Mouse (Mus musculus) intestine, embryonic 14.5 days (tissue): ENCODE measurements around the gene Actl7b. TPM values are rescaled to one million over a fixed set of nuclear protein-coding genes. Genes with fewer than 3 reads are reported as not detected.

Experiments
- ATAC-seq: fragments of 200-750 bp; cut with Nextera tagmentation; replicated peaks from 2 replicates; pipeline ENCODE4 v1.8.0; 2017; ENCODE audit warnings: low read depth, moderate number of reproducible peaks, moderate TSS enrichment, moderate library complexity; ENCODE audit not compliant: low FRiP score, low TSS enrichment
- DNase-seq: peaks from one replicate; pipeline ENCODE4 v3.0.0-alpha.2; 2018; ENCODE audit warnings: low spot score
- H3K27ac ChIP-seq: fragments of 300-500 bp; sonication (generic); 2 replicates; pipeline ENCODE4 v1.5.1; 2014; ENCODE audit warnings: low read depth, mild to moderate bottlenecking, control low read depth
- H3K27me3 ChIP-seq: fragments of 300-500 bp; sonication (generic); replicated peaks from 2 replicates; pipeline ENCODE4 v1.6.1; 2014; ENCODE audit warnings: low read length, control low read depth; ENCODE audit not compliant: control insufficient read depth, insufficient read depth
- H3K36me3 ChIP-seq: fragments of 300-500 bp; sonication (generic); 2 replicates; pipeline ENCODE4 v1.6.1; 2014; ENCODE audit warnings: low read length, control low read depth; ENCODE audit not compliant: control insufficient read depth, insufficient read depth
- H3K4me1 ChIP-seq: fragments of 300-500 bp; sonication (generic); replicated peaks from 2 replicates; pipeline ENCODE4 v1.6.1; 2014; ENCODE audit warnings: low read length, control low read depth, mixed read lengths; ENCODE audit not compliant: control insufficient read depth, insufficient read depth
- H3K4me2 ChIP-seq: fragments of 300-500 bp; sonication (generic); 2 replicates; pipeline ENCODE4 v1.6.1; 2014; ENCODE audit warnings: low read length
- H3K4me3 ChIP-seq: fragments of 300-500 bp; sonication (generic); 2 replicates; pipeline ENCODE4 v1.5.1; 2014; ENCODE audit warnings: low read depth, low read length, control low read depth, mixed read lengths
- H3K9ac ChIP-seq: fragments of 300-500 bp; sonication (generic); 2 replicates; pipeline ENCODE4 v1.6.1; 2014; ENCODE audit warnings: mild to moderate bottlenecking, low read length
- H3K9me3 ChIP-seq: fragments of 300-500 bp; sonication (generic); 2 replicates; pipeline ENCODE4 v1.6.1; 2016; ENCODE audit warnings: low read length, control low read depth; ENCODE audit not compliant: control insufficient read depth
- WGBS: fragments of 180-500 bp; shearing (Covaris S2); extraction: QIAGEN DNeasy Blood & Tissue Kit; methylation state at CpG from one replicate; pipeline ENCODE4 v1.1.7; 2014; 5-methylcytosine and 5-hydroxymethylcytosine counted together
- polyA plus RNA-seq: library from polyadenylated mRNA; unstranded; fragments of >200 nt; fragmentation: Nextera tagmentation; extraction: Ambion mirVana; gene quantifications from 2 replicates; pipeline ENCODE4 v1.2.1, GENCODE M21; 2014

Actl7b gene
- polyA plus RNA-seq, result not detected in 2 replicates

- Histone ChIP-seq H3K4me2 (no peak within 1 kb of the TSS), H3K4me1 (no peaks in the 10 kb centered on the region), H3K27me3 (no peaks in the 10 kb centered on the region), H3K9ac (no peak within 1 kb of the TSS), H3K27ac (no peak within 1 kb of the TSS), H3K36me3 (peaks cover 18% of the 10 kb centered on the region; the same call in 1 of the 2 replicates), H3K4me3 (no peak within 1 kb of the TSS), H3K9me3 (no peaks in the 10 kb centered on the region)
- DNase-seq (no peak), ATAC-seq (no peak)
- 93% methylated on average over 13 of the region's 13 CpGs for WGBS
Observed at GRCm38 (mm10) chr4:56741041-56741493, at the start of gene Actl7b. TSS of gene Actl7b (minus strand) at chr4:56741443.

GRCm38 (mm10) chr4:56771065-56771464 lies 29.8 kb upstream of the Actl7b start:
- Histone ChIP-seq H3K9ac (no peak overlapping the region), H3K27ac (no peak overlapping the region), H3K4me3 (no peak overlapping the region), H3K27me3 (no peaks in the 10 kb centered on the region), H3K4me2 (no peak overlapping the region), H3K36me3 (peaks cover 96% of the 10 kb centered on the region), H3K4me1 (no peaks in the 10 kb centered on the region), H3K9me3 (no peaks in the 10 kb centered on the region)
- DNase-seq (no peak), ATAC-seq (no peak)
- 60% methylated on average over 1 of the region's 1 CpGs for WGBS

- WGBS, result 92% methylated on average over 7 of the region's 7 CpGs
Observed at GRCm38 (mm10) chr4:56768913-56769312, 27.7 kb upstream of the Actl7b start.

GRCm38 (mm10) chr4:56767861-56768284 lies 26.6 kb upstream of the Actl7b start:
- Histone ChIP-seq H3K9ac (no peak overlapping the region), H3K9me3 (no peaks in the 10 kb centered on the region), H3K4me1 (no peaks in the 10 kb centered on the region), H3K36me3 (peaks cover 98% of the 10 kb centered on the region), H3K4me2 (no peak overlapping the region), H3K4me3 (no peak overlapping the region), H3K27ac (no peak overlapping the region), H3K27me3 (no peaks in the 10 kb centered on the region)
- ATAC-seq (no peak), DNase-seq (no peak)
- WGBS, result 80% methylated on average over 4 of the region's 5 CpGs

More at GRCm38 (mm10) chr4:56768913-56769312, 27.7 kb upstream of the Actl7b start:
- H3K9ac ChIP-seq, result no peak overlapping the region
- no peak for ATAC-seq
- H3K36me3 ChIP-seq, result peaks cover 98% of the 10 kb centered on the region
- H3K4me2 ChIP-seq, result no peak overlapping the region
- no peak overlapping the region for H3K27ac ChIP-seq
- H3K4me1 ChIP-seq, result no peaks in the 10 kb centered on the region
- H3K9me3 ChIP-seq, result no peaks in the 10 kb centered on the region
- H3K4me3 ChIP-seq, result no peak overlapping the region
- no peaks in the 10 kb centered on the region for H3K27me3 ChIP-seq
- DNase-seq, result no peak

- DNase-seq (no peak), ATAC-seq (no peak)
- no peak overlapping the region for H3K27ac ChIP-seq
- 94% methylated on average over 1 of the region's 1 CpGs for WGBS
- H3K4me1 ChIP-seq, result no peaks in the 10 kb centered on the region
- H3K9me3 ChIP-seq, result no peaks in the 10 kb centered on the region
- H3K4me3 ChIP-seq, result no peak overlapping the region
- no peak overlapping the region for H3K4me2 ChIP-seq
- no peaks in the 10 kb centered on the region for H3K27me3 ChIP-seq
- H3K9ac ChIP-seq, result no peak overlapping the region
- peaks cover 93% of the 10 kb centered on the region for H3K36me3 ChIP-seq
Observed at GRCm38 (mm10) chr4:56757693-56758092, 16.4 kb upstream of the Actl7b start.

GRCm38 (mm10) chr4:56756966-56757600 lies 15.8 kb upstream of the Actl7b start:
- peaks cover 89% of the 10 kb centered on the region for H3K36me3 ChIP-seq
- no peak overlapping the region for H3K9ac ChIP-seq
- no peak for ATAC-seq
- H3K27me3 ChIP-seq, result no peaks in the 10 kb centered on the region
- WGBS, result 91% methylated on average over 10 of the region's 10 CpGs
- H3K4me1 ChIP-seq, result no peaks in the 10 kb centered on the region
- no peak for DNase-seq
- no peak overlapping the region for H3K27ac ChIP-seq
- no peaks in the 10 kb centered on the region for H3K9me3 ChIP-seq
- H3K4me2 ChIP-seq, result no peak overlapping the region
- no peak overlapping the region for H3K4me3 ChIP-seq

GRCm38 (mm10) chr4:56756021-56756420 lies 14.8 kb upstream of the Actl7b start:
- Histone ChIP-seq H3K27ac (no peak overlapping the region), H3K36me3 (peaks cover 90% of the 10 kb centered on the region)

GRCm38 (mm10) chr4:56747456-56747855 lies 6.2 kb upstream of the Actl7b start:
- no peak overlapping the region for H3K4me3 ChIP-seq
- DNase-seq, result no peak
- WGBS, result 97% methylated on average over 9 of the region's 9 CpGs
- no peaks in the 10 kb centered on the region for H3K4me1 ChIP-seq
- peaks cover 69% of the 10 kb centered on the region for H3K36me3 ChIP-seq
- no peak overlapping the region for H3K9ac ChIP-seq
- no peaks in the 10 kb centered on the region for H3K9me3 ChIP-seq
- no peak overlapping the region for H3K27ac ChIP-seq
- no peak overlapping the region for H3K4me2 ChIP-seq
- no peak for ATAC-seq
- H3K27me3 ChIP-seq, result no peaks in the 10 kb centered on the region

More at GRCm38 (mm10) chr4:56756021-56756420, 14.8 kb upstream of the Actl7b start:
- ATAC-seq (no peak), DNase-seq (no peak)
- 94% methylated on average over 5 of the region's 5 CpGs for WGBS
- Histone ChIP-seq H3K27me3 (no peaks in the 10 kb centered on the region), H3K4me3 (no peak overlapping the region), H3K4me1 (no peaks in the 10 kb centered on the region), H3K4me2 (no peak overlapping the region), H3K9me3 (no peaks in the 10 kb centered on the region), H3K9ac (no peak overlapping the region)

GRCm38 (mm10) chr4:56746345-56746744 lies 5.1 kb upstream of the Actl7b start:
- WGBS, result 91% methylated on average over 2 of the region's 2 CpGs
- Histone ChIP-seq H3K4me2 (no peak overlapping the region), H3K27me3 (no peaks in the 10 kb centered on the region), H3K27ac (no peak overlapping the region), H3K9me3 (no peaks in the 10 kb centered on the region), H3K4me3 (no peak overlapping the region), H3K36me3 (peaks cover 61% of the 10 kb centered on the region), H3K4me1 (no peaks in the 10 kb centered on the region), H3K9ac (no peak overlapping the region)
- ATAC-seq (no peak), DNase-seq (no peak)
